Mouse (Mus musculus): ENCODE data around the gene Smco3.
A peak's percentile ranks its signal among the peaks of the same experiment; 100 is the strongest.

Smco3 gene

DNA sequence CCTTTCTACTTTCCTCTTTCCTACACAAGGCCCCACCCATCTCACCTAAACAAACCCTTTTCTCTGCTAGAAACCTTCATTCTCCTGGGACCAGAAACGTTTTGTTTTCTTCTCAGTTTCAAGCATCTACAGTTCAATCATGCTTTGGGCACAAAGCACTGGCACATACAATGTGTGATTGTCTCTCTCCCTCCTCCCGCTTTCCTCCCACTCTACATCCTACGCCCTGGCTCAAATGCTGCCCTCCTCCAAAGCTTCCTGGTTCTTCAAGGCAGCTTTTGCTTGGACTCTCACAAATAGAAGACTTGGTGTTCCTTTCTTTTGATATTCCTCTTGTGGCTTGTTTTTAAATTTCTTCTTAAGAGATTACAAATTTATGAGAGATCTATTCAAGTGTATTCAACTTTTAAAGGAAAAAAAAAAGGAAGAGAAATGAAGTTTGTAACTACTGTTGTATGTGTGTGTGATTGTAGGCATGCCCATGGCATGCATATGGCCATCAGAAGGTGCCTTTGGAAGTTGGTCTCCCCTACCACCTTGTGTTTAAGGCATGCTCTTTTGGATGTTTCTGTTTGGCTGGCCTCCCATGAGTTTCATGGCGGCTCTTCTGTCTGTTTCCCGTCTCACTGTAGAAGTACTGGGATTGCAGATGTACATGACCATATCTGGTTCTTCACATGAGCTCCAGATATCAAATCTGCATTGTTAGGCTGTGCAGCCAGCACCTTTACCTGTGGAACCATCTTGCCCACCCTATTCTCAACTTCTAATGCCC lies 10.6 kb upstream of the Smco3 start:
- DNase-seq = no peak

DNA sequence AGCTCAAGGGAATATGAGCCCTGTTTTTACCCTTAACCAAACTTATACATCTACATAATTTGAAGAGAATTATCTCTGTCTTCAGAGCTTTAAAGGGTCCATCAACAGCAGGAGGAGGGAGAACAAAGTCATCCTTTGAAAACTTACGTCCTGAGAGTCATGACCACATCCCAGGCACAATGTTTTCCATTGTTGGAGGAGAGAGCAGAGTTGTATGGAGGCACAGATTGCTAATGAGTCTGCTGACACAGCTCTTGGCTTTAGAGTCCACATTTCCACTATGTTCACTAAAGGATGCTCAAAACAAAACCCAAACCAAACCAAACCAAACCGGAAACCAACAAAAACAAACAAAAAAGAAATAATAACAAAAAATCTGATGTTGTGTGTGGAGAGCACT lies 9.7 kb upstream of the Smco3 start:
- no peak for DNase-seq

DNA sequence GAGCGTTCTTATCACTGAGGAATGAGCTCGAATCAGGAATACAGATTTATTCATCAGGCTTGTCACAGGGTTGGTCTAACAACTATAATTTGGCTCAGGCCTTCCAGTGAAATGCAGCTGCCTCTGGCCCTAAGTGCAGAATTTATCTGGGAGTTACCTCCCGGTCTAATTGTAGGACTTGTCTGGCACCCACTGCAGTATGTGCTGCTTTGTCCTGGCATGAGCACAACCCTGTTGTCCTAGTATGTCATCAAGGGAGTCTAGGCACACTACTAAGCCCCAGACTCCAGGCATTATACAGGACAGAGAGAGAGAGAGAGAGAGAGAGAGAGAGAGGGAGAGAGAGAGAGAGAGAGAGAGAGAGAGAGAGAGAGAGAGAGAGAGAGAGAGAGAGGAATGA lies 2.1 kb upstream of the Smco3 start:
- no peak for DNase-seq

DNA sequence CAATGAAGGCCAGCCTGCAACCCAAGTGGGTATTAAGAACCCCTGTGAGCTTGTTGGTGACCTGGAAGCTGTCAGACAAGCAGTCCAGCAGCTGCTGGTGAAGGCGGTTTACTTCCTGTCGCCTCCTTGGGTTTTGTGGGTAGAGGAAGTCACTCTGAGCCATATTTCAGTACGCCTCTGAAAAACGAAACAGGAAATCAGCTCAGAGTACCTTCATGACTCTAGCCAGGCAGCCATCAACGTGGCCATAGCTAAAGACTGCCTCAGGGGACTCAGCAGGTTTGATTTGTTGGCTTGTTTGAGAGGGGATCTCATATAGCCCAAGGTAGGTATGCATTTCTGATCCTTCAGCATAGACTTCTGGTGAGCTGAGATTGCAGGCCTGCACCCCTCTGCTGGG lies 3.5 kb downstream of the Smco3 start:
- DNase-seq = no peak

DNA sequence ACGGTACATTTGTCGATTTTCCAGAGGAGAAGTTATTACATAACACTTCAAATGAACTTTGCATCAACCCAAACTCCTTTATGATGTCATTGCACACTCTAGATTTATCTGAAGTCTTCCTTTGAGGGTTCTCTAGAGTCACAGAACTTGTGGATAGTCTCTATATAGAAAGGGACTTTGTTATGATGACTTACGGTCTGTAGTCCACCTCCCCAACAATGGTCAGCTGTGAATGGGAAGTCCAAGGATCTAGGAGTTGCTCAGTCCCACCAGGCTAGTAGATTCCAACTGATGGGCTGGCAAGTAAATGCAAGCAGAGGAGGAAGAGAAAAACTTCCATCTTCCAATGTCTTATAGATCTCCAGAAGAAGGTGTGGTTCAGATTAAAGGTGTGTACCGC lies 6.6 kb downstream of the Smco3 start:
- DNase-seq = no peak

DNA sequence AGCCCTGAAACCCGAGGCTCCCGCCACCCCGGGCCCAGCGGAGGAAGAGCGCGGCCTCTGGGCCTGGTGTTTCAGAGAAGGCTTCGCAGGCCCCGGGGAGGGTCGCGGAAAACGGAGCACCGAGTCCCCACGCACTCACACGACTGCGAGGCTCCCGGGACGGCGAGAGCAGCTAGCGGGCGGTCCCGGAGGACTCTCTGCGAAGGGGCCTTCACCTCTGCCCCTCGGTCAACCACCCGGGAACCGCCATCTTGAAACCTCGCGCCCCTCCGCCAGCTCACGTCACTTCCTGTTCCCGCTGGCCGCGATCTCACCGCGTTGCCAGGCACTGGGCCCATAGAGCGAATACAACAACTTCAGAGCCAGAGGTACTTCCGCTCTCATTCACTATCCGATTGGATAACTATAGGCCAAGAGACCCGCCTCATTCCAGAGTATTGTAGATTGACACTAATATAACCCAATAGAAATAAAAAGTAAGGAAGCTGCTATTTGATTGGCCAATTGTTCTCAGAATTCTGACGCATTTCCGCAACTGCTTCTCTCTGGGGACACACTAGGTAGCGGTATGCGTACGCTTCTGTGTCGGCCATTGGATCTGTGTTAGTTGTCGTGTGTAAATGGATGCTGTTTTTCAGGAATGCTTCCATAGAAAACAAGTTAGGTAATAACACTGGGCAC lies 7.2 kb downstream of the Smco3 start, which contains the start of gene Wbp11:
Wbp11 (minus strand) TSS at position 353 of the 681 bp plus-strand sequence.
- peak; percentile 95 for DNase-seq

DNA sequence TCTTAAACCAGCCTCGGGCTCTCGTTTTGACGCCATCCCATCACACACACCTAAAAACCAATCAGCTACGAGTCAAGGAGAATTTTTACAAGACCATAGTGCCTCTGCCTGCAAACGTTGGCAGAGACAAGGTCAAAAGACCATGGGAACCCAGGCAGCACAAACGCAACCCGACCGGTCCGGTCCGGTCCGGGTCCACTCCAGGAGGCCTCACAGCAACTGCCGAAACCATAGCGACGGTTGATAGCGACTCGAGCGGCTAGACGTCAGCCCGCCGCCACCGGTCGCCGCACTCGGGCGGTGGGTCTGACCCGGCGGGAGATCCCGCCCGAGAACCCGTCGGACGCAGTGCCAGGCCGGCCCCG lies 7.8 kb downstream of the Smco3 start, which contains the start of gene BC049715:
BC049715 (plus strand) TSS at position 111 of the 365 bp plus-strand sequence.
- DNase-seq = no peak

DNA sequence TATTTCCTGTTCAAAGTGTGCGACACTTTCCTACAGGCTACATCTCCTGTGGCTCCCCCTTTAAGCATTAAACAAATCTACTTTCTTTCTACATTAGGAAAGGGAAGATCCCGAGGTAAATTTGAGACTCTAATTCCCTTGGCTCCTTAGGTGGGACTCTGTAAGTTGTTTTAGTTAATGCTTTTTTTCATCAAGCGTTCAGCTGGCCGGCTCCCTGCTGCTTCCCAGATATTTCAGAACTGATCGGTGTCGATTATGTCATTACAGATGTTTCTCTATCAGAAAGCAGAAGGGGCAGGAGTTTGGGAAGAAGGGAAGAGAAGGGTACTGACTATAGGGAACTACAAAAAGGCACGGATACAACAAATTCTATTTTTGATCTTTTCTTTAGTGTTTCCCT lies 8.1 kb downstream of the Smco3 start:
- DNase-seq = no peak

DNA sequence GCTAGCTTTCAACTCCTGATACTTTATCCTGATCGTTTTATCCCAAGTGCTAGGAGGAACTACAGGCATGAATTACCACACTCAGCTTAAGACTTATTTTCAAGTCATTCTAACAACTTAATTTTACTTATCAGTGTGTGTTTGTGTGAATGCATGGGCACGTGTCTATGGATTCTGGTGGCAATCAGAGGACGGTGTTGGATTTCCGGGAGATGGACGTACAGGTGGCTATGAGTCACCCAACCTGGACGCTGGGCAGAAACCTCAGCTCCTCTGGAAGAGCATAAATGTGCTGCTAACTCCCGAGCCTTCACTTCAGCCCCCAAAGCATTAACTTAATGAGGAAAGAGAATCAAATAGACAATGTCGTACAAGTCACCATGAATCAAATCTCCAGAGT lies 10.3 kb downstream of the Smco3 start:
- DNase-seq = no peak

DNA sequence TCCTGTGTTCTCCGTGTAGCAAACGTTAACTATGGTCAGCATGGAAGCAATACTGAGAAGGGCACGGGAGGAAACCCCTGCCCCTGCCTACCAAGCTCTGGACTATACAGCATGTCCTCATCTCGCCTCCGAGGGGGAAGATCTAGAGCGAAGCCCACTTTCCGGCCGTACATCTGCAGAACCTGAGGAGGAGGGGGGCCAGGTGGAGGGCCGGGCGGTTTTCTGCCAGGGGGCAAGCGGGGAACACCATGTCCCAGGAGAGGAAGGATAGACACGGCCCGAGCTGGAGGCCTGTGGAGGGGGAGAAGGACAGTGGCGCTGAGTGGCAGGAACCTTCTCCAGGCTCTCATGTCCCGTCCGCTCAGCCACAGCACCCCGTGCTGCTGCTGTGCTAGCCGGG lies 14.2 kb downstream of the Smco3 start:
- DNase-seq = no peak

DNA sequence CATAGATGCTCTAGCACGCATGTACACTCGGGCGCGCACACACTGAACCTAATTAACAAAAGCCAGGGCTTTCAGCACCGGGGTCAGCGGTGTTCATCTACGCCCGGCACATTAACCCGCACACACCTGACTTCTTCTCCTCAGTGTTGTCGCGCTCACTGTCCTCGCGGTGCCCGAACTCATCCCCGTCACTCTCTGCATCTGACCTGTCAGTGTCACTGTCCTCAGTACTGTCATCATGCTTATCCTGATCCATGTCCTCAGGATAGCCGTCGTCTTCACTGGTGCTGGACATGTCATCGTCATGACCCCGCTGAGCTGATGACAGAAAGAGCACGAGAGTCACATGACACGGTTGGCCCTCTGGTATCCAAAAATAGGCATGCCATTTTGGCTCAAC lies 14.9 kb downstream of the Smco3 start:
- no peak for DNase-seq

DNA sequence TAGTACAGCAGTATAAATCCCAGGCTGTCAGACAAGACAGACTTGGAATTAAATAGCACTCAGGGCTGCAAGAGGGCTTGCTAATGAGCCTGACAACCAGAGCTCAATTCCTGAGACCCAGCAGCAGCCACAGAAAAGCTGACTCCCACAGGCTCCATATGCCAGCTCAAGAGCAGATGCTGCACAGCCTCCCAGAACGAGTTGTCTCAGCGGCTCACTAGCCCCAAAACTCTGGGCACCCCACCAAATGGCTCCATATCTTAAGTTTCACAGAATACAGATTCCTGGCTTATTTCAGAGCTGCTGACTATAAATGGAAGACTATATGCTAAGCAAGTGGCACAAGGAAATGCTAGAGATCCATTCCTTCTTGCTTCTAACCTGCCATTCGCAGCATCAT lies 17.7 kb downstream of the Smco3 start:
- no peak for DNase-seq

DNA sequence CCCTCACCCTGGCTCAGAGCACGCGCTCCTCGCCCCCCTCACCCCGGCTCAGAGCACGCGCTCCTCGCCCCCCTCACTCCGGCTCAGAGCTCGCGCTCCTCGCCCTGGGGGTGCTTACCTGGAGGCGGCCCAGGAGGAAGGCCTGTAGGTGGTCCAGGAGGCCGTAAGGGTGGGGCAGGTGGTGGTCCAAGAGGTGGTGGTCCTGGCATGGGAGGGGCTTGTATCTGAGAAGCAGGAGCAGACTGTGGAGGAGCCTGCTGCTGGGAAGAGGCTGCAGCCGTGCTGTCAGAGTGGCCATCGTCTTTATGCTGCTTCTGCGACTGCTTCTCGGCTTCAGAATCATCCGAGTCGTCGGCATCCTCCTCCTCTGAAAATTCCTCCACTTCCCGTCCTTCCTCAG lies 18.4 kb downstream of the Smco3 start:
- no peak for DNase-seq

DNA sequence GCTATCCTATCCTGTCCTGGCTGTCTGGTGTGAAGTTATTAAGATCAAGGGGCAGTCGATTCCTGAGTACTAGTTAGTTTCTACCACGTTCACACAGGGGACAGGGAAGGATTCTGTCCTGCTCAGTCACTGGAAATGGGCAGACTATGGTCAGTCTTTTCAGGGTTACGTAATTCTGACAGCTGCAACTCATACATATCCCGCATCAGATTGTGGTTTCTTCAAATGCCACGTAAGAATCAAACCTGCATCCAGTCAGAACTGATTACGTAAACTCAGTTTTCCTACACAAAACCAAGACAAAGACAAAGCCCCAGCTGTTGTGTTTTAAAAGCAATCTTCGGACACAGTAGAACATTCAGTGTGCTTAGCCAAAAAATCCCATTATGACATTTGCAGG lies 19.9 kb downstream of the Smco3 start:
- no peak for DNase-seq

DNA sequence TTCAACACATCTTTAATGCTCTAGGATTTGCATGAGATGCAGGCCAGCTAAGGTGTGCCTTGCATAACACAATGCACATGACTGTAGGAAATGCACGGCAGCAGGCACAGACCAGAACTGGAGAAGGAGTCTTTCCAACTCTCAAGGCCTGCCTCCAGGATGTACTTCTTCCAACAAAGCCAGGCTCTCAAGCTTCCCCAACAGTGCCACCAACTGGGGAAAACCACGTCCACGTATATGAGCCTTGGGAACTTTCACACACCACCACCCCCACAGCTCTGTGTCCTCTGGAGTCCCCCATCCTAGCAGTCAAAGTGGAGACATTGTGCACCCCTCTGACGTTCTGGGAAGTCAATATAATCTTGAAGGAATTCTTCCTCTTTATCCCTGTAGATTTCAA lies 22.1 kb downstream of the Smco3 start:
- DNase-seq = no peak

DNA sequence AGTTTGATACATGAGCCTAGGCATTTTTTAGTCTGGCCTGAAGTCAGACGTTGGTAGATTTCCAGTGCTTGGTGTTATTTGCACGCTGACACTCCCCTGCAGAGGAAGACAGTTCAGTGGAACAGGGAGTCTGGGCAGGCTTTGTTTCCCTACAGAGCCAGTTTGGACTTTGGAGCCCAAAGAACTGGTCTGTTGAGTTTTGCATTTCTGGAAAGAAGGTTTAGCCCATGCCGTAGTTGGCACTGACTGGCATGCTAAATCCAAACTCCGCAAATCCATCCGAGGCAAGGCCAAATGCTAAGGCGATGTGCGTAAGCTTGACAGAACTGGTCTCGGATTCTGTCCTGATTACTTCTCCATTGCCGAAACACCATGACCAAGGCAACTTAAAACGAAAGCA lies 24.1 kb downstream of the Smco3 start:
- DNase-seq = no peak

DNA sequence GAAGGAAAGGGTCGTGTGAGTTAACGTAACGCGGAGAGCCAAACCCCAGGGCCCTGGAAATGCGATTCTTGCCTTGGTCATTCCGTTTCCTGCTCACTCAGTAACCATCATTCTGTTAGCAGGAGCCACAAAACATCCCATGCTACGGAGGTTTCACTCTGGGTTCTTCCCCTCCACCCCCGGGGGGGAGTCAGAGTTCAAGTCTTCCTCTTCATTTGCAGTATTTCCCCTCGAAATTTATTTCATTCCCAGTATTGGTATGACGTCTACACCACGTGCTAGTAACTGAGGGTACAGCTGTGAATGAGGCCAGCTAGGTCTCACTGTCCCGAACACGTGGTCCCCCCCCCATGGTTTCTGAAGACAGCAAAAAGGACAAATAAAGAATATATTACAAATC lies 25.6 kb downstream of the Smco3 start:
- no peak for DNase-seq

DNA sequence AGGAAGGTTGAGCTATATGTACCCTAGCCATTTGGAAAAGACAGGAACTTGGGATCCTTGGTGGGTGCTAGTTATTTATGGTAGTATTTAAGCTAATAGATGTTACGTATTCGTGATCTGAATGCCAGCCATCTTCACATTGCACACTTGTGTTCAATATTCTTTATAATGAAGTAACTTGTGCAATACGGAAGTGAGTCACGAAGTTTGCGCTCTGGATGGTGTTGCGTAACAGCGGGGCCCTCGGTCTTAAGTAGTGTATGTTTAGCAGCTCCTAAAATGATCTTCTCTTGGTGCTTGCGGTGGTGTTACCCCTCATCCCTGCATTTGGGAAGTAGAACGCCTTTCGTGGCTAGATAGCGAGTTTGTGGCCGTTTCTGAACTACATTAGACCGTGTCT lies 26.2 kb downstream of the Smco3 start:
- no peak for DNase-seq

DNA sequence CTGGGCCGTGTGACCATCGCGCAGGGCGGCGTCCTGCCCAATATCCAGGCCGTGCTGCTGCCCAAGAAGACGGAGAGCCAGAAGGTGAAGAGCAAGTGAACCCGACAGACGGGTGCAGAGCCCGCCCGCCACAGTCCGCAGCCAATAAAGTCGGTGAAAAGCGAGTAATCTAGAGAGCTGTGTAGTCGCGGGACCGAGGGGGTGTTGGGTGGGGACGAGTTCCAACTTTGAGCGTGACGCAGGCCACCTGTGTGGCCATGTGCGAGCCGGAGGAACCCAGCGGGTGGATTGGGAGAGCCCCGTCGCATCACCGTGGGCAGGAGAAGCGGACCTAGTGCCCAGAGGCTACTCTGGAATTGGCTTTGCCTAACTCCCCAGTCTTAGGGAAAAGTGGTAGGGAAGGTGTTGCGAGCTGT lies 26.6 kb downstream of the Smco3 start:
- no peak for DNase-seq

DNA sequence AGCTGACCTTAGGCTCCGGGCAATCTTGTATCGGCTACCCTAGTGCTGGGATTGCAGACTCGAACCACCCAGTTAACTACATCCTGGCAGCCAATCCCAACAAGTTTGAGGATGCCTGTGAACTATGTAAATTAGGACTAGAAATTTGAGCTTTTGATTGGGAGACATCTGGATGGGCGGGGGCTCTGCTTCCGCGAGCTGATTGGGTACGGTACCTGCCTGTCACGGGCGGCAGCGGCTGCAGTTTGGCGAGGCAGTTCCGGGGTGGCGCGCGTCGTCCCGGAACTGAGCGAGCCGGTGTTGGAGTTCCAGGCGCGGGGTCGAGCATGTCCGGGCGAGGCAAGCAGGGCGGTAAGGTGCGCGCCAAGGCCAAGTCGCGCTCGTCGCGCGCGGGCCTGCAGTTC lies 27.2 kb downstream of the Smco3 start, which contains the start of gene H2afj:
H2afj (plus strand) TSS at position 231 of the 404 bp plus-strand sequence.
- peak; percentile 97 for DNase-seq

DNA sequence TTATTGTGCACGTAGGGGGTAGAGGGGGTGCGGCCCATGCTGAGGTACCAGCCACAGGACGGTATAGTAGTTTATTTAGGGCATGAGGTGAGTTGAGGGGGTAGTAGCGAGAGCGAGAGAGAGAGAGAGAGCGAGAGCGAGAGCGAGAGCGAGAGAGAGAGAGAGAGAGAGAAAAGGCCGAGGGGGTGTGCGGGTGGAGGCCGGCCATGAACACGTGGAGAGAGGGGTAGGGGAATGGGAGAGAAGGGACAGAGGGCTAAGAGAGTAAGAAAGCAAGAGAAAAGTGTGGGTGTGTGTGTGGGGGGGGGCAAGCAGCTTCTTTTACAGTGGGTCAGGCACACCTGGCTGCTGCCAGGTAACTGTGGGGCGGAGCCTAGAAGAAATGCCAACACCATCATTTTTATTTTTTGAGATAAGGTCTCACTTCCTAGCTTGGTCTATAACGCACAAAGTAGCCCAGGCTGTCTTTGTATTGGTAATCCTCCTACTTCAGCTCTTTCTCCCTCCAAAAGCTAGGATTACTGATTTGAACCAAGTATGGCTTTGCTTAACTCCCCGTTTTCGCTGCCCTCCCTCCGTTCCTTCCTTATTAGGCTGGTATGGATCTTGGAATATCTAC lies 27.7 kb downstream of the Smco3 start:
- no peak for DNase-seq

DNA sequence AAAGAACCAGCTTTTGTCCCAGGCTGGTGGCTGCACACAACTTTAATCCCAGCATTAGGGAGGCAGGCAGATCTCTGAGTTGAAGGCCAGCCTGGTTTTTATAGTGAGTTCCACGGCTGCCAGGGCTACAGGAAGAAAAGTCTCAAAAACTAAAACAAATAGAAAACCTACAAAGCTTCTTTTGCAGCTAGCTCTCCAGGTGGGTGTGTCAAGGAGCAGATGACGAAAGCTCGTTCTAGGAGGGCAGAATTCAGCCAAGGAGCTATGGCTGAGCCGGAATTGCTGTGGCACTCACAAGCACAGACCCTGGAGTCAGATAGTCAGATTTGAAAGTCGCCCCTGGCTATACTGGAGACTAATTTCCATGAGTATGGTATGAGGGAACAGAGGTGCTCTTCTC lies 28.4 kb downstream of the Smco3 start:
- DNase-seq = no peak

DNA sequence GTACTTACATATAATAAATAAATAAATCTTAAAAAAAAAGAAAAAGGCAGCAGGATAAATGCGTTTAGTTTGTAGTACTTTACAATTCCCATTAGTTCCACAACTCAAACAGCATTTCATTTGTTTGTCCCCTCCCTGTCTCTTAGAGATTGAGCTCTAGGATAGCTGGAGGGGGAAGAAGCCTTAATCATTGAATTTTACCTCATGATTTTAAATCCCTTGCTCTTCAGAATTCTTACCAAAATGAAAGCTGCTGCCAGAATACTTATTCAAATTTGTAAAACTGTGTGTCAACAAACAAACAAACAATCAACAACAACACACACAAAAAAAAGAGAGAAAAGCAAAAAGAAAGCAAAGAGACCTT lies 29.9 kb downstream of the Smco3 start:
- no peak for DNase-seq

DNA sequence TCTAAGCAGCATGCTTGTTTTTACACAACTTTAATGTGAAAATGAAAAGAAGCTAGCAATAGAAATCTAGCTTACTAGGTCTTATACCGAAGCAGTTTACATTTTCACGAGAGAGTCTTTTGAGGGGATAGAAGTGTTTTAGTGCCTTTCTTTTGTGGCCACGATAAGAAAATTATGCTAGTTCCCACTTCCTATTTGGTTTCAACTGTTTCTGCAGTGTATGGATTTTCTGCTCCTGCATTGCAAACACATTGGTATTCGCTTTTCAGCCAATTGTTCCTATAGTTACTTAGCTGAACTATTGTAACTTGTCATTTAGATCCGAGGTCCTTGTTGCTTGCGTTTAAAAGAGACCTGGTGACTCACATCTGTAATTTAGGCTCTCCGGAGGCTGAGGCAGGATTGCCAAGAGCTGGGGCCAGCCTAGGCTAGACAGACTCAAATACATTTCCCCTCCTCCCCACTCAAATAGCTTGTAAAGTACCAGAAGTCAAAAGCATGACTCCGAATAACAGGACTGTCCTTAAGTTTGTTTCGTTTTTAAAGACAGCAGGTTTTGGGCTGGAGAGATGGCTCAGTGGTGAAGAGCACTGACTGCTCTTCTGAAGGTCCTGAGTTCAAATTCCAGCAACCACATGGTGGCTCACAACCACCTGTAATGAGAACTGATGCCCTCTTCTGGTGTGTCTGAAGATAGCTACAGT lies 30.4 kb downstream of the Smco3 start:
- no peak for DNase-seq

Measured in cerebellum, adult 11 months (tissue).